Mouse (Mus musculus): Measurements from ENCODE around the gene Mobp.

- TF ChIP-seq MAFK (IDR thresholded peaks at IDR 0.05; ENCODE audit: insufficient replicate concordance, low read length), result no peak
- no peak for TF ChIP-seq CTCF (conservative IDR thresholded peaks at IDR 0.05 in 1 of 2, IDR thresholded peaks at IDR 0.05 in 1 of 2; ENCODE audit: low read depth in 2 of 2, low read length in 2 of 2)
- no peak for TF ChIP-seq GABPA (IDR thresholded peaks at IDR 0.05; ENCODE audit: insufficient replicate concordance, low read depth, low read length)
- no peak for TF ChIP-seq MXI1 (IDR thresholded peaks at IDR 0.05; ENCODE audit: low read depth, low read length)
- TF ChIP-seq ZC3H11A (IDR thresholded peaks at IDR 0.05; ENCODE audit: low read depth, low read length), result no peak
- no peak for TF ChIP-seq ZNF384 (IDR thresholded peaks at IDR 0.05; ENCODE audit: low read depth, low read length)
These were observed 29.0 kb upstream of the Mobp start for GRCm38 (mm10) chr9:120120503-120120902.

Data from CH12.LX (cell line).